Mouse (Mus musculus) kidney, postnatal 0 days (tissue): ENCODE results near the gene Timm8a2. TPM values are rescaled to one million over a fixed set of nuclear protein-coding genes. Genes with fewer than 3 reads are reported as not detected.

Experiments used
- ATAC-seq: fragments of 200-750 bp; cut with Nextera tagmentation; replicated peaks from 2 replicates; pipeline ENCODE4 v1.8.0; 2017; ENCODE audit warnings: low read depth, moderate number of reproducible peaks, moderate TSS enrichment, moderate library complexity; ENCODE audit not compliant: low FRiP score
- DNase-seq: peaks from one replicate; pipeline ENCODE4 v3.0.0-alpha.2; 2016; ENCODE audit warnings: low spot score
- H3K27ac ChIP-seq: fragments of 300-500 bp; sonication (generic); 2 replicates; pipeline ENCODE4 v1.5.1; 2014; ENCODE audit warnings: mild to moderate bottlenecking
- H3K27me3 ChIP-seq: fragments of 300-500 bp; sonication (generic); 2 replicates; pipeline ENCODE4 v1.6.1; 2014; ENCODE audit warnings: low read length, mixed read lengths; ENCODE audit not compliant: insufficient read depth
- H3K36me3 ChIP-seq: fragments of 300-500 bp; sonication (generic); 2 replicates; pipeline ENCODE4 v1.6.1; 2014; ENCODE audit warnings: low read length, mixed read lengths; ENCODE audit not compliant: insufficient read depth
- H3K4me1 ChIP-seq: fragments of 300-500 bp; sonication (generic); replicated peaks from 2 replicates; pipeline ENCODE4 v1.6.1; 2014; ENCODE audit warnings: antibody characterized with exemption, low read length, mixed read lengths; ENCODE audit not compliant: insufficient read depth
- H3K4me2 ChIP-seq: fragments of 300-500 bp; sonication (generic); 2 replicates; pipeline ENCODE4 v1.6.1; 2014; ENCODE audit warnings: mild to moderate bottlenecking, low read length, moderate library complexity, mixed read lengths
- H3K4me3 ChIP-seq: fragments of 300-500 bp; sonication (generic); replicated peaks from 2 replicates; pipeline ENCODE4 v1.5.1; 2014; ENCODE audit warnings: low read depth, low read length
- H3K9ac ChIP-seq: fragments of 300-500 bp; sonication (generic); 2 replicates; pipeline ENCODE4 v1.6.1; 2014; ENCODE audit warnings: low read depth, low read length
- H3K9me3 ChIP-seq: fragments of 300-500 bp; sonication (generic); replicated peaks from 2 replicates; pipeline ENCODE4 v1.6.1; 2016; ENCODE audit warnings: low read length, inconsistent platforms, mixed read lengths
- CTCF ChIP-seq: IDR thresholded peaks from 2 replicates; pipeline ENCODE4 v1.5.1; 2016; ENCODE audit warnings: antibody characterized with exemption, low read depth, mild to moderate bottlenecking, moderate library complexity
- WGBS: fragments of 180-500 bp; shearing (Covaris S2); extraction: QIAGEN DNeasy Blood & Tissue Kit; methylation state at CpG from one replicate; pipeline ENCODE4 v1.1.7; 2014; 5-methylcytosine and 5-hydroxymethylcytosine counted together
- polyA plus RNA-seq: library from polyadenylated mRNA; unstranded; fragments of >200 nt; fragmentation: Nextera tagmentation; extraction: Ambion mirVana; gene quantifications from 2 replicates; pipeline ENCODE4 v1.2.1, GENCODE M21; 2015

The Timm8a2 gene
- polyA plus RNA-seq, 1 experiment from 2014 or later = not detected

GRCm38 (mm10) chr14:122008261-122008660 lies 26.2 kb upstream of the Timm8a2 start:
- Histone ChIP-seq H3K4me3 (no peak overlapping the region), H3K4me1 (0 out of 2 replicates have a peak, but pooled peaks cover 1% of the 10 kb centered on the region), H3K9ac (no peak overlapping the region), H3K27me3 (no peaks in the 10 kb centered on the region), H3K36me3 (0 out of 2 replicates have a peak, but pooled peaks cover 3% of the 10 kb centered on the region), H3K9me3 (no peaks in the 10 kb centered on the region), H3K27ac (no peak overlapping the region), H3K4me2 (no peak overlapping the region)
- 90% methylated on average over 4 of the region's 4 CpGs for WGBS
- DNase-seq (no peak), ATAC-seq (no peak)
- no peak for TF ChIP-seq CTCF

DNA sequence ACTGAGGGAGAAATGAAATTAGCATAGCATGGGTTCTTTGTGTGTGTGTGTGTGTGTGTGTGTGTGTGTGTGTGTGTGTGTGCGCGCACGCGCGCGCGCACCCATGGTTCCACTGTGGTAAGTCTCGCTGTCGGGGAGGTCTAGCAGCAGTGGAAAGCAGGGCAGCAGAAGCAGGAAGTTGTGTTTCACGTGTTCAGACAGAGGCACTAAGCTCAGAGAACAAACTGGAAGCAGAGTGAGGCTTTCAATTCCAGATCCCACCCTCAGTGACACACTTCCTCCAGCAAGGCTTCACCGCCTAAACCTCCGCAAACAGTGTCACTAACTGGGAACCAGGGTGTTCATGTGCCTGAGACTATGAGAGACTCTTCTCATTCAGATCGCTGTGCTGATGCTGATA lies 25.0 kb upstream of the Timm8a2 start:
- ATAC-seq (no peak), DNase-seq (no peak)
- WGBS = 88% methylated on average over 13 of the region's 13 CpGs
- 0 out of 2 replicates have a peak, but pooled peaks cover 3% of the 10 kb centered on the region for H3K36me3 ChIP-seq
- H3K27me3 ChIP-seq = no peaks in the 10 kb centered on the region
- H3K4me2 ChIP-seq = no peak overlapping the region
- no peak overlapping the region for H3K27ac ChIP-seq
- 0 out of 2 replicates have a peak, but pooled peaks cover 2% of the 10 kb centered on the region for H3K4me1 ChIP-seq
- no peak overlapping the region for H3K9ac ChIP-seq
- H3K9me3 ChIP-seq = no peaks in the 10 kb centered on the region
- H3K4me3 ChIP-seq = no peak overlapping the region
- TF ChIP-seq CTCF = no peak

GRCm38 (mm10) chr14:122010301-122010700 lies 24.2 kb upstream of the Timm8a2 start:
- H3K4me2 ChIP-seq = no peak overlapping the region
- H3K4me1 ChIP-seq = 0 out of 2 replicates have a peak, but pooled peaks cover 2% of the 10 kb centered on the region
- DNase-seq = no peak
- 0 out of 2 replicates have a peak, but pooled peaks cover 3% of the 10 kb centered on the region for H3K36me3 ChIP-seq
- H3K27ac ChIP-seq = no peak overlapping the region
- H3K4me3 ChIP-seq = no peak overlapping the region
- WGBS = 61% methylated on average over 7 of the region's 7 CpGs
- no peaks in the 10 kb centered on the region for H3K9me3 ChIP-seq
- no peaks in the 10 kb centered on the region for H3K27me3 ChIP-seq
- TF ChIP-seq CTCF = no peak
- H3K9ac ChIP-seq = no peak overlapping the region
- ATAC-seq = no peak

DNA sequence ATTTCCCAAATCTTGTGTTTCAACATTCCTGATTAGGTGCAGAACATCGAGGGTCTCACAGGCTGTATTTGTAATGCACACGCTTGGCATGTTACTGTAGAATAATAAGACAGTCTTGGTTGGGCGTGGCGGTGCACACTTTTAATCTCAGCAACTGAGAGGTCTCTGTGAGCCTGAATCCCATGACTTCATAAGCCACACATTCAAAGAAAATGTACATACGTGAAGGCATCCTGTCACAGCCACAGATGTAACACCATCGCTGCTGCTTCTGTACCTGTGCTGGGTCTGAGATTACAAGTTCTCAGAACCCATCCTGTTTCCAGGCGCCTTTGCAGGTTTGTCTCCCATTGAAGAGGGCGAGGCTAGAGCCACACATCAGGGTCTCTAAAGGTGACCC lies 22.7 kb upstream of the Timm8a2 start:
- H3K36me3 ChIP-seq = 0 out of 2 replicates have a peak, but pooled peaks cover 3% of the 10 kb centered on the region
- H3K27ac ChIP-seq = no peak overlapping the region
- H3K4me3 ChIP-seq = no peak overlapping the region
- no peak overlapping the region for H3K9ac ChIP-seq
- ATAC-seq = no peak
- no peak for TF ChIP-seq CTCF
- H3K4me2 ChIP-seq = no peak overlapping the region
- H3K9me3 ChIP-seq = no peaks in the 10 kb centered on the region
- no peaks in the 10 kb centered on the region for H3K27me3 ChIP-seq
- 0 out of 2 replicates have a peak, but pooled peaks cover 2% of the 10 kb centered on the region for H3K4me1 ChIP-seq
- 92% methylated on average over 8 of the region's 8 CpGs for WGBS
- DNase-seq = no peak

DNA sequence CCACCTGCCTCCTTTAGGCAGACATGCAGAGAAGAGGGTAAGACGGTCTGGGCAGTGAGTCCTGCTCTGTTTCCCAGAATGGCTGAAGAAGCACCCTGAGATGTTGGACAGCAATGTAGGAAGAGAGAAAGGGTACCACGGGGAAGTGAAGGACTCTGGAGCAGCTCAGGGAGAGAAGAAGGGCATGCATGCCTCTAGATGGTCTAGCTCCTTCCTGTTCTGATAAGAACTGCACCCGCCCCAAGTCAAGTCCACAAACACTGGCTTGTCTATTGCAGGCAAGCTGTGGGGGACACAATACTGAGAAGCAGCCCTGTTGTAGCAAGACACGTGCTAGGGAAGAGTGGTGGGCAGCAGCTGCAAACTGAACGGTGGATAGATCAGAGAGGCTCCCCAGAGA lies 22.3 kb upstream of the Timm8a2 start:
- WGBS = 45% methylated on average over 5 of the region's 5 CpGs
- H3K9ac ChIP-seq = 0 out of 2 replicates have a peak overlapping the region, but pooled peaks have one; percentile 8
- no peak overlapping the region for H3K4me2 ChIP-seq
- DNase-seq (no peak), ATAC-seq (no peak; the same call in 1 of the 2 replicates)
- no peaks in the 10 kb centered on the region for H3K9me3 ChIP-seq
- TF ChIP-seq CTCF = no peak
- no peak overlapping the region for H3K4me3 ChIP-seq
- H3K27ac ChIP-seq = 0 out of 2 replicates have a peak overlapping the region, but pooled peaks have one; percentile 19
- 0 out of 2 replicates have a peak, but pooled peaks cover 3% of the 10 kb centered on the region for H3K36me3 ChIP-seq
- no peaks in the 10 kb centered on the region for H3K27me3 ChIP-seq
- 0 out of 2 replicates have a peak, but pooled peaks cover 2% of the 10 kb centered on the region for H3K4me1 ChIP-seq

DNA sequence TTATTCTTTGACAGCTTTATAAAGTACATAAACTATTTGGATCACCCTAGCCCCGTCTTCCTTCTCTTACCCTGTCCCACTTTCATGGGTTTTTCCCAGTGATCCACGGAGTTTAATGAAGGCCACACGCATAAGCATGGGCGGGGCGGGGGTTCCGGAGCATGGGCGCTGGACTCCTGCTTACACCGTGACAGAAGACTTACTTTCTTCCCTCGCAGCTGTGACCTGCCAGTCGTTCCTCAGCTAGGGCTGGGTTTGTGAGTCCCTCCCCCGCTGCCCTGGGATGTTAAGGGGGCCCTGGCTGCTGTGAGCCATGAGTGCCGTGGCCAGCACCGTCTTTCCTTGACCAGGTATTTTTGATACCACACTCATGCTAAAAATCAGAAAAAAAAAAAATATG lies 21.7 kb upstream of the Timm8a2 start:
- H3K4me2 ChIP-seq = 0 out of 2 replicates have a peak overlapping the region, but pooled peaks have one; percentile 7
- WGBS = 18% methylated on average over 13 of the region's 13 CpGs
- peak; percentile 74; the same call in 1 of the 2 replicates for ATAC-seq

More for the DNA sequence above, 21.7 kb upstream of the Timm8a2 start:
- Histone ChIP-seq H3K4me1 (0 out of 2 replicates have a peak, but pooled peaks cover 2% of the 10 kb centered on the region), H3K27me3 (no peaks in the 10 kb centered on the region), H3K9me3 (no peaks in the 10 kb centered on the region), H3K9ac (no peak overlapping the region), H3K36me3 (0 out of 2 replicates have a peak, but pooled peaks cover 3% of the 10 kb centered on the region), H3K4me3 (no peak overlapping the region), H3K27ac (0 out of 2 replicates have a peak overlapping the region, but pooled peaks have one; percentile 19)
- peak; percentile 80 for DNase-seq
- TF ChIP-seq CTCF = no peak
